Mouse (Mus musculus) forebrain, embryonic 14.5 days (tissue): ENCODE measurements around the gene Nfya. TPM values are rescaled to one million over a fixed set of nuclear protein-coding genes. Genes with fewer than 3 reads are reported as not detected.

Experiments used
- ATAC-seq: fragments of 200-750 bp; cut with Nextera tagmentation; 2 replicates; pipeline ENCODE4 v1.8.0; 2017; ENCODE audit warnings: mild to moderate bottlenecking, moderate library complexity
- DNase-seq: peaks from one replicate; pipeline ENCODE4 v3.0.0-alpha.2; 2015; ENCODE audit warnings: low spot score
- H3K27ac ChIP-seq: fragments of 300-500 bp; sonication (generic); 2 replicates; pipeline ENCODE4 v1.5.1; 2014; ENCODE audit warnings: low read depth, mild to moderate bottlenecking, control low read depth, low read length, moderate library complexity
- H3K27me3 ChIP-seq: fragments of 300-500 bp; sonication (generic); replicated peaks from 2 replicates; pipeline ENCODE4 v1.6.1; 2014; ENCODE audit warnings: low read length, control low read depth, mixed read lengths; ENCODE audit not compliant: control insufficient read depth, insufficient read depth
- H3K36me3 ChIP-seq: fragments of 300-500 bp; sonication (generic); 2 replicates; pipeline ENCODE4 v1.6.1; 2014; ENCODE audit warnings: low read length, control low read depth; ENCODE audit not compliant: control insufficient read depth, insufficient read depth
- H3K4me1 ChIP-seq: fragments of 300-500 bp; sonication (generic); 2 replicates; pipeline ENCODE4 v1.6.1; 2014; ENCODE audit warnings: antibody characterized with exemption, low read length, control low read depth; ENCODE audit not compliant: control insufficient read depth, insufficient read depth
- H3K4me2 ChIP-seq: fragments of 300-500 bp; sonication (generic); 2 replicates; pipeline ENCODE4 v1.6.1; 2014; ENCODE audit warnings: mild to moderate bottlenecking, control low read depth, low read length
- H3K4me3 ChIP-seq: fragments of 300-500 bp; sonication (generic); 2 replicates; pipeline ENCODE4 v1.5.1; 2014; ENCODE audit warnings: low read depth, low read length, control low read depth
- H3K9ac ChIP-seq: fragments of 300-500 bp; sonication (generic); 2 replicates; pipeline ENCODE4 v1.6.1; 2014; ENCODE audit warnings: mild to moderate bottlenecking, low read length, control low read depth, moderate library complexity
- H3K9me3 ChIP-seq: fragments of 300-500 bp; sonication (generic); replicated peaks from 2 replicates; pipeline ENCODE4 v1.6.1; 2016; ENCODE audit warnings: low read length, control low read depth, mixed read lengths; ENCODE audit not compliant: control insufficient read depth
- WGBS: fragments of 180-500 bp; shearing (Covaris S2); extraction: QIAGEN DNeasy Blood & Tissue Kit; methylation state at CpG from one replicate; pipeline ENCODE4 v1.1.7; 2014; 5-methylcytosine and 5-hydroxymethylcytosine counted together
- polyA plus RNA-seq: library from polyadenylated mRNA; unstranded; fragments of >200 nt; fragmentation: Nextera tagmentation; extraction: Ambion mirVana; gene quantifications from 2 replicates; pipeline ENCODE4 v1.2.1, GENCODE M21; 2014

Gene Nfya
- polyA plus RNA-seq, 1 experiment from 2014 or later: 20.7 TPM

GRCm38 (mm10) chr17:48347287-48347686 lies 62.4 kb downstream of the Nfya start:
- Histone ChIP-seq H3K4me3 (no peak overlapping the region), H3K27me3 (no peaks in the 10 kb centered on the region), H3K4me1 (no peaks in the 10 kb centered on the region), H3K9me3 (no peaks in the 10 kb centered on the region), H3K4me2 (no peak overlapping the region), H3K9ac (no peak overlapping the region), H3K36me3 (no peaks in the 10 kb centered on the region), H3K27ac (no peak overlapping the region)
- DNase-seq (no peak), ATAC-seq (no peak)
- WGBS: 86% methylated on average over 2 of the region's 2 CpGs

GRCm38 (mm10) chr17:48346834-48347233 lies 62.9 kb downstream of the Nfya start:
- Histone ChIP-seq H3K9me3 (no peaks in the 10 kb centered on the region), H3K9ac (no peak overlapping the region), H3K36me3 (no peaks in the 10 kb centered on the region), H3K4me1 (no peaks in the 10 kb centered on the region), H3K27ac (no peak overlapping the region), H3K4me2 (no peak overlapping the region), H3K4me3 (no peak overlapping the region), H3K27me3 (no peaks in the 10 kb centered on the region)
- no peak for ATAC-seq
- DNase-seq: no peak
- 61% methylated on average over 4 of the region's 4 CpGs for WGBS

GRCm38 (mm10) chr17:48346231-48346630 lies 63.5 kb downstream of the Nfya start, which contains the start of gene Trem2:
Gene Trem2 (plus strand): TSS chr17:48346401.
- Histone ChIP-seq H3K36me3 (no peaks in the 10 kb centered on the region), H3K4me2 (no peak within 1 kb of the TSS), H3K9me3 (no peaks in the 10 kb centered on the region), H3K27ac (no peak within 1 kb of the TSS), H3K4me1 (no peaks in the 10 kb centered on the region), H3K4me3 (no peak within 1 kb of the TSS), H3K27me3 (no peaks in the 10 kb centered on the region), H3K9ac (no peak within 1 kb of the TSS)
- DNase-seq: no peak
- WGBS: 78% methylated on average over 5 of the region's 5 CpGs
- no peak for ATAC-seq

- H3K9me3 ChIP-seq: no peaks in the 10 kb centered on the region
- no peaks in the 10 kb centered on the region for H3K36me3 ChIP-seq
- ATAC-seq (no peak), DNase-seq (no peak)
- WGBS: 82% methylated on average over 4 of the region's 4 CpGs
- no peak overlapping the region for H3K27ac ChIP-seq
- no peak overlapping the region for H3K9ac ChIP-seq
- H3K4me3 ChIP-seq: no peak overlapping the region
- no peak overlapping the region for H3K4me2 ChIP-seq
- no peaks in the 10 kb centered on the region for H3K27me3 ChIP-seq
- no peaks in the 10 kb centered on the region for H3K4me1 ChIP-seq
These were observed 63.9 kb downstream of the Nfya start for GRCm38 (mm10) chr17:48345824-48346223.

- no peak overlapping the region for H3K9ac ChIP-seq
- H3K36me3 ChIP-seq: no peaks in the 10 kb centered on the region
- H3K4me2 ChIP-seq: no peak overlapping the region
- DNase-seq (no peak), ATAC-seq (no peak)
- 89% methylated on average over 2 of the region's 2 CpGs for WGBS
- no peak overlapping the region for H3K27ac ChIP-seq
- H3K4me1 ChIP-seq: no peaks in the 10 kb centered on the region
- no peaks in the 10 kb centered on the region for H3K27me3 ChIP-seq
- H3K9me3 ChIP-seq: no peaks in the 10 kb centered on the region
- no peak overlapping the region for H3K4me3 ChIP-seq
These were observed 66.6 kb downstream of the Nfya start for GRCm38 (mm10) chr17:48343065-48343464.

- Histone ChIP-seq H3K4me3 (no peak overlapping the region), H3K36me3 (no peaks in the 10 kb centered on the region), H3K4me2 (no peak overlapping the region), H3K9me3 (no peaks in the 10 kb centered on the region), H3K9ac (no peak overlapping the region), H3K27ac (no peak overlapping the region), H3K4me1 (no peaks in the 10 kb centered on the region), H3K27me3 (no peaks in the 10 kb centered on the region)
- 79% methylated on average over 3 of the region's 3 CpGs for WGBS
- no peak for DNase-seq
- no peak for ATAC-seq
These were observed 67.8 kb downstream of the Nfya start for GRCm38 (mm10) chr17:48341947-48342346.

- ATAC-seq (no peak), DNase-seq (no peak)
- H3K4me1 ChIP-seq: no peaks in the 10 kb centered on the region
- WGBS: 95% methylated on average over 1 of the region's 1 CpGs
- H3K4me3 ChIP-seq: no peak overlapping the region
- no peaks in the 10 kb centered on the region for H3K9me3 ChIP-seq
- no peak overlapping the region for H3K9ac ChIP-seq
- no peaks in the 10 kb centered on the region for H3K27me3 ChIP-seq
- H3K4me2 ChIP-seq: no peak overlapping the region
- no peaks in the 10 kb centered on the region for H3K36me3 ChIP-seq
- H3K27ac ChIP-seq: no peak overlapping the region
These were observed 69.4 kb downstream of the Nfya start for GRCm38 (mm10) chr17:48340267-48340666.

Other genes starting within 250 kb of the Nfya start
- gene A530064D06Rik, start 242.6 kb downstream of the Nfya start, polyA plus RNA-seq: not detected in 2 replicates
- not detected in 2 replicates for gene Trem1, start 177.1 kb downstream of the Nfya start, polyA plus RNA-seq
- gene Trem3, start 162.1 kb downstream of the Nfya start, polyA plus RNA-seq: not detected in 2 replicates
- gene Treml4, start 145.6 kb downstream of the Nfya start, polyA plus RNA-seq: 0.10 TPM in 1 of 2 replicates, not detected in the other
- gene Treml2, start 110.4 kb downstream of the Nfya start, polyA plus RNA-seq: not detected in 2 replicates
- gene B430306N03Rik, start 93.8 kb downstream of the Nfya start, polyA plus RNA-seq: 0.14 TPM in 1 of 2 replicates, not detected in the other
- gene Trem2, start 63.5 kb downstream of the Nfya start, polyA plus RNA-seq: 3.9 and 4.6 TPM in 2 replicates
- gene Treml1, start 50.0 kb downstream of the Nfya start, polyA plus RNA-seq: 0.22 and 0.42 TPM in 2 replicates
- 59.2 and 73.6 TPM in 2 replicates for gene Oard1, start 108 bp upstream of the Nfya start, polyA plus RNA-seq
- 0.24 and 0.46 TPM in 2 replicates for gene Apobec2, start 23.0 kb upstream of the Nfya start, polyA plus RNA-seq
- 1.6 and 2.6 TPM in 2 replicates for gene Tspo2, start 41.6 kb upstream of the Nfya start, polyA plus RNA-seq
- 0.17 and 0.50 TPM in 2 replicates for gene Unc5cl, start 45.0 kb upstream of the Nfya start, polyA plus RNA-seq